Mouse (Mus musculus) small intestine, adult 2 months (tissue): ENCODE results near the gene Ptprn2.

ENCODE experiments used
- CTCF ChIP-seq: fragments of 200-500 bp; IDR thresholded peaks from 2 replicates; pipeline ENCODE4 v1.5.1; 2012; ENCODE audit warnings: low read depth, mild to moderate bottlenecking, control low read depth, inconsistent platforms, low read length, moderate library complexity, mixed read lengths; ENCODE audit not compliant: insufficient replicate concordance, insufficient read length; ENCODE audit errors: extremely low read depth
- POLR2A ChIP-seq: fragments of 200-500 bp; IDR thresholded peaks from 2 replicates; pipeline ENCODE4 v1.6.1; 2012; ENCODE audit warnings: low read depth, mild to moderate bottlenecking, control low read depth, inconsistent platforms, low read length, moderate library complexity

DNA sequence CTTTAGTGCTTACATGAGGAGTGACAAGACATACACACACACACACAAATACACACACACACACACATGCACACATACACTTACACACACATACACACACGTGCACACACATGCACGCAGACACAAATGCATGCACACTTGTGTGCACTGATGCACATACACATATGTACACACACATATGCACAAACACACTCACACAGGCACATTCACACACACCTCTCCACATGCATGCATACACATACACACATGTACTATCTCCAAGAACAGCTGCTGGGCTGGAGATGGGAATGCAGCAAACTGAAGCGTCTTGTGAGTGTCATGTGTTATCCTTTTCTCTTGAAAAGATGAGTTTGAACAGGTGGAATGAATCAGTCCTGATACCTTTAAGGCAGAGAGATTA lies 115.9 kb downstream of the Ptprn2 start:
- TF ChIP-seq CTCF (no peak), POLR2A (no peak)
